Mouse (Mus musculus): ENCODE measurements around the gene Adam1a.

DNA sequence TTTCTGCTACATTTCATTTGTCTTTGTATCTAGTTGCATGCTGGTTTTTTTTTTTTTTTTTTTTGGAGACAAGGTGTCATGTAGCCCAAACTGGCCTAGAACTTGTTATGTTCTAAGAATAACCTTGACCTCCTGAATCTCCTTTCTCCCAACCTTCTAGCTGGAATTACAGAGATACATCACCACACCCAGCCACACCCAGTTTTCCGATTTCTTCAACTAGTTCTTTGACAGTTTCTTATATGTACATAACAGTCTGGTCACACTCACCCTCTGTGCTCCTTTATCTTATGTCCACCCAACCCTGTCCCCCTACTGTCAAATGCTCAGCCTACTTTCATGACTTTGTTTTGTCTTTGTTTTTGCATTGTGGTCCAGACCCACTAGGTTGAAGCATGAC, 38.4 kb downstream of the Adam1a start:
- no peak for TF ChIP-seq CTCF (IDR thresholded peaks at IDR 0.05; ENCODE audit: low read depth)
- no peak for TF ChIP-seq EP300 (IDR thresholded peaks at IDR 0.05; ENCODE audit: low read depth)

All from liver, embryonic 14.5 days (tissue).